Mouse (Mus musculus) CH12F3 (cell line): ENCODE data around the gene Cyp2c69.
"Not testable (repeated sequence)": the region's sequence is repeated elsewhere in the genome, so short reads cannot be mapped to it uniquely, and the experiment has no call there.

Source experiments
- in situ Hi-C: fragments of 300-500 bp; cut with MboI; formaldehyde crosslinking; loops from 2 replicates; pipeline ENCODE4 v1.14.3; 2020; ENCODE audit warnings: low sequenced_read_pairs

The Cyp2c69 gene

GRCm38 (mm10) chr19:39886699-39887098 lies at the start of gene Cyp2c69:
Gene Cyp2c69, minus strand, starts transcription at chr19:39886799.
- in situ Hi-C loops: not testable (repeated sequence)

DNA sequence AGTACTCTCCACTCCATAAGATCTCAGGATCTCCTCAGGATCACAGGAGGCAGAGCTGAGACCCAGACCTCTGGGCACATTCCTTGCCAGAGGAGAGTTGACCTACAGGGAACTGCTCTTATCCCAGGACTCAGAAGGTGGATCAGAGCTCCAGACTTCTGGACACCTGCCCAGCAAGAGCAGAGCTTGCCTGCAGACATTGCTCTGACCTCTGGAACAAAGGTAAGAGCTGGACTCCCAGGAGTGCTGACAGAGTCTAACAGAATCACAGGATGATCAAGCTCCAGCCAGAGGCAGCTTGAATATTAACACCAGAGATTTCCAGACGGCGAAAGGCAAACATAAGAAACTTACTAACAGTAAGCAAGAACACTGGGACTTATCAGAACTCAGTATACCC lies 48.8 kb upstream of the Cyp2c69 start:
- in situ Hi-C loops: no loop called here

DNA sequence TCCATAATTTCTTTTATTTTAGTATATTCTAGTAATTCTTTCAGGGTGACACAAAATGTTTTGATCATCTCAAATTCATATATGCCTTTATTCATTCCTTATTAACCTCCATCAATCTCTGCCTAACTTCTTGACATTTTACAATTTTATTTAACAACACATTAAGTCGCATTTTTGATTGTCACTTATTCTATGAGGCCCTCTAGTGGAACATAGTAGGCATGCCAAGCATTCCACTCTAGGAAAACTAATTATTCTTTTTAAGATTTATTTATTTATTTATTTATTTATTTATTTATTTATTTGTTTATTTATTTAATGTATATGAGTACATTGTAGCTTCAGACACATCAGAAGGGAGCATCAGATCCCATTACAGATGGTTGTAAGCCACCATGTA lies 43.4 kb upstream of the Cyp2c69 start:
- in situ Hi-C loops: no loop called here

DNA sequence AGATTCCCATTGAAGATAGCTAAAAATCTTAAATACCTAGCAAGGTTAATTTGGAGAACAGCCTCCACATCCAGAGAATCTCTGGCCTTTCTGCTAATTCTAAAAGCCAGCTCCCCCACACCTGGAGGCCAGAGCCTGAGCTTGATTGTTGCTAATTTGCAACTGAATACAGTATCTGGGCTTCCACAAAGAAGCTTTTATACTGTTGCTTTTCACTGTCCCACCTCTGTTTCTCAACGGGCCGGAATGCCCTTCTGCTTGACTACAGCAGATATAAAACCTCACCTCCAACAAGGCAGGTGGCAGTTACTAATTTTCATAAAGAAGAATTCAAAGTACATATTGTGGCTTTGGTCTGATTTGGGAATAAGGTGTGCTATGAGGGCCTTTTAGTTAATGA lies 15.1 kb upstream of the Cyp2c69 start:
- in situ Hi-C loops: no loop called here

DNA sequence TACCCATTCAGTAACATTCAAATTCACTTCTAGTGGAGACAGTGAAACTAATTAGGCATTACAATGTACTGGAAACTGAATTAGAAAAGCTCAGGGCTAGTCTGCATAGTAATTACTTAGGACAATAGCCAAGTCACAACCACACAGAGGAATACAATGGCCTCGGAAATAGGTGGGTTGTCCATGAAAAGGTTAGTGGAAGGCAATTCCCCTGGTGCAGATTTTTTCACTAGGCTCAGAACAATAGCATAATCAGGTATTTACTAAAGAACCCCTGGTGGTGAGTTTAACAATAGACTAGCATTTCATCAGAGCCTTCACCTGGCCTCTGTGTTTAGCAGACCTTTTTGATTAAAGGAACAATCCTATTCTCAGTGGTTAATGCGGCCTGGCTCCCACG lies 3.5 kb upstream of the Cyp2c69 start:
- in situ Hi-C loops: not testable (repeated sequence)

GRCm38 (mm10) chr19:39866133-39866532 lies 20.5 kb downstream of the Cyp2c69 start:
- in situ Hi-C loops: no loop called here

- in situ Hi-C loops: not testable (repeated sequence)
These were observed 65.7 kb downstream of the Cyp2c69 start for GRCm38 (mm10) chr19:39820931-39821330.

DNA sequence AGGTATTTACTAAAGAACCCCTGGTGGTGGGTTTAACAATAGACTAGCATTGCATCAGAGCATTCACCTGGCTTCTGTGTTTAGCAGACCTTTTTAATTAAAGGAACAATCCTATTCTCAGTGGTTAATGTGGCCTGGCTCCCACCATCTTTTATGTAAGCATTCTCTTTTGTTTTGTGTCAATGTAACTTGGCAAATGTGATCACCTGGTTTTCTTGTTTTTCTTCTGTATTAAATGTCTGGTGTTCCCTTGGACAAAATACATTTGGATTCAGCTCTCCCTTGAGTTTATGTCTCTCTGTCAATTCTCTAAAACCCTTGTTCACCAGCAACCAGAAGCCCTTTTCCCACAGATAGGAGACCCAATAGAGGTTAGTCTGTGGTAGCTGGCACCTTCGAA lies 70.2 kb downstream of the Cyp2c69 start:
- in situ Hi-C loops: not testable (repeated sequence)

DNA sequence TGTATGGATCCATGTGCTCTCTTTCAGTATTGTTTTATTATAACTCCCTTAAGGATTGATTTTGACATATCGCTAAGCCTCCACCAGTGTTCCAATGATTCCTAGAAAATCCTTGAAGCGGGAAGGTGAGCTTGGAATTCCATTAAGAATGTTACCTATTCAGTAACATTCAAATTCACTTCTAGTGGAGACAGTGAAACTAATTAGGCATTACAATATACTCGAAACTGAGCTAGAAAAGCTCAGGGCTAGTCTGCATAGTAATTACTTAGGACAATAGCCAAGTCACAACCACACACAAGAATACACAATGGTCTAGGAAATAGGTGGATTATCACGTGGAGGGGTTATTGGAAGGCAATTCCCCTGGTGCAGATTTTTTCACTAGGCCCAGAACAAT lies 70.6 kb downstream of the Cyp2c69 start:
- in situ Hi-C loops: not testable (repeated sequence)

DNA sequence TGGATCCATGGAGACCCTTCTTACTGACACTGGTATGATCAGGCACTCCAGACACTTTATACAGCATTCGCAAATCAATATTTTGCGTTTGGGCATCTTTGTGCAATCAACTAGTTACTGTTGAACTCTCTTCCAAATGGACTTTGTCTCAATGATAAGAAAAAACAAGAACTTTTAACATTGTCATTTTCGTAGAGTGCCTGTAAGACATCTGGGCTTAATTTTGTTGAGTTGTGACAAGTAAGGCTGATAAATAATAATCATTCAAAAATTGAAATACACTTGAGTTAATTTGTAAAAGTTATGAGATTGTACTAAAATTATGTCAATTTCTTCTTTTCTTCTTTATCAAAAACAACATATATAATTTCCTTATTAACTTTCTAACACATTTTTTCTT lies 73.9 kb downstream of the Cyp2c69 start, which contains the start of gene Cyp2c40:
Gene Cyp2c40, minus strand, starts transcription at position 101 of the 400 bp plus-strand sequence.
- in situ Hi-C loops: not testable (repeated sequence)
